Mouse (Mus musculus) neural tube, embryonic 15.5 days (tissue): ENCODE data around the gene Gldc. TPM values are rescaled to one million over a fixed set of nuclear protein-coding genes. Genes with fewer than 3 reads are reported as not detected.

ENCODE experiments used
- ATAC-seq: fragments of 200-750 bp; cut with Nextera tagmentation; 2 replicates; pipeline ENCODE4 v1.8.0; 2017; ENCODE audit warnings: mild to moderate bottlenecking, moderate TSS enrichment, moderate library complexity; ENCODE audit not compliant: low FRiP score
- H3K27ac ChIP-seq: fragments of 300-500 bp; sonication (generic); replicated peaks from 2 replicates; pipeline ENCODE4 v1.5.1; 2015; ENCODE audit warnings: mild to moderate bottlenecking, inconsistent platforms
- H3K27me3 ChIP-seq: fragments of 300-500 bp; sonication (generic); replicated peaks from 2 replicates; pipeline ENCODE4 v1.6.1; 2015; ENCODE audit warnings: inconsistent platforms
- H3K36me3 ChIP-seq: fragments of 300-500 bp; sonication (generic); 2 replicates; pipeline ENCODE4 v1.6.1; 2015; ENCODE audit warnings: inconsistent platforms
- H3K4me1 ChIP-seq: fragments of 300-500 bp; sonication (generic); 2 replicates; pipeline ENCODE4 v1.6.1; 2015; ENCODE audit warnings: inconsistent platforms
- H3K4me2 ChIP-seq: fragments of 300-500 bp; sonication (generic); 2 replicates; pipeline ENCODE4 v1.6.1; 2015; ENCODE audit warnings: inconsistent platforms, mild to moderate bottlenecking, moderate library complexity
- H3K4me3 ChIP-seq: fragments of 300-500 bp; sonication (generic); replicated peaks from 2 replicates; pipeline ENCODE4 v1.5.1; 2015; ENCODE audit warnings: mild to moderate bottlenecking, inconsistent platforms
- H3K9ac ChIP-seq: fragments of 300-500 bp; sonication (generic); replicated peaks from 2 replicates; pipeline ENCODE4 v1.6.1; 2015; ENCODE audit warnings: mild to moderate bottlenecking, inconsistent platforms
- H3K9me3 ChIP-seq: fragments of 300-500 bp; sonication (generic); replicated peaks from 2 replicates; pipeline ENCODE4 v1.6.1; 2016; ENCODE audit warnings: inconsistent platforms
- WGBS: fragments of 180-500 bp; shearing (Covaris S2); methylation state at CpG from one replicate; pipeline ENCODE4 v1.1.7; 2015; ENCODE audit warnings: mixed read lengths; 5-methylcytosine and 5-hydroxymethylcytosine counted together
- polyA plus RNA-seq: library from polyadenylated mRNA; unstranded; fragments of >200 nt; fragmentation: Nextera tagmentation; extraction: Ambion mirVana; gene quantifications from 2 replicates; pipeline ENCODE4 v1.2.1, GENCODE M21; 2015

Gene Gldc
- polyA plus RNA-seq, 1 experiment from 2014 or later = 5.2 TPM

GRCm38 (mm10) chr19:30157031-30157687 lies 18.1 kb downstream of the Gldc start:
- 19% methylated on average over 12 of the region's 12 CpGs for WGBS
- Histone ChIP-seq H3K4me2 (peak overlapping the region; percentile 38), H3K27ac (no peak overlapping the region), H3K4me1 (peaks cover 9% of the 10 kb centered on the region), H3K27me3 (no peaks in the 10 kb centered on the region), H3K9me3 (no peaks in the 10 kb centered on the region), H3K4me3 (no peak overlapping the region), H3K36me3 (no peaks in the 10 kb centered on the region), H3K9ac (no peak overlapping the region)
- peak; percentile 82 for ATAC-seq

DNA sequence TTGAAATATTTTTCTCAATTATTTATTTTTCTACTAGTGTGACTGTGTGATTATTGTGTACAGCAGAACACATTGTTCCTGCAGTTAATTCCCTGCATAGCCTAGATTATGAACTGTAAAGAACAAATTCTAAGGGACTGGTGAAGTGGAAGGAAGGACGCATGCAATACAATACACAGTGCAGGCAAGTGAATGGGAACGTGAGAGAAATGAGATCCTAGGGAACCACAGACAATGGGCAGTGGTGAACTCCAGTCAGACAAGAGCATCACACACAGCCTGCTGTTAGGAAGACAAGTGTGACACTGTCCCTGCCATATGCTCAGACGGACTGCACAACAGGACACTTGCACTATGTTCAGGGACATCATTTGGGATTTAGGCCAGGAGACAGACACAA lies 21.5 kb downstream of the Gldc start:
- peaks cover 9% of the 10 kb centered on the region for H3K4me1 ChIP-seq
- no peak overlapping the region for H3K27ac ChIP-seq
- no peaks in the 10 kb centered on the region for H3K9me3 ChIP-seq
- no peaks in the 10 kb centered on the region for H3K27me3 ChIP-seq
- no peaks in the 10 kb centered on the region for H3K36me3 ChIP-seq
- ATAC-seq = no peak
- no peak overlapping the region for H3K4me3 ChIP-seq
- H3K9ac ChIP-seq = no peak overlapping the region
- WGBS = 16% methylated on average over 3 of the region's 3 CpGs
- no peak overlapping the region for H3K4me2 ChIP-seq

GRCm38 (mm10) chr19:30151290-30151689 lies 23.9 kb downstream of the Gldc start:
- no peaks in the 10 kb centered on the region for H3K9me3 ChIP-seq
- 89% methylated on average over 10 of the region's 10 CpGs for WGBS
- H3K36me3 ChIP-seq = no peaks in the 10 kb centered on the region
- no peak overlapping the region for H3K9ac ChIP-seq
- no peak for ATAC-seq
- H3K4me3 ChIP-seq = no peak overlapping the region
- H3K4me2 ChIP-seq = no peak overlapping the region
- H3K27me3 ChIP-seq = no peaks in the 10 kb centered on the region
- no peak overlapping the region for H3K27ac ChIP-seq
- H3K4me1 ChIP-seq = 0 out of 2 replicates have a peak, but pooled peaks cover 3% of the 10 kb centered on the region

- H3K4me1 ChIP-seq = 0 out of 2 replicates have a peak, but pooled peaks cover 3% of the 10 kb centered on the region
- no peak overlapping the region for H3K4me3 ChIP-seq
- no peaks in the 10 kb centered on the region for H3K27me3 ChIP-seq
- ATAC-seq = no peak
- WGBS = 75% methylated on average over 6 of the region's 6 CpGs
- no peaks in the 10 kb centered on the region for H3K9me3 ChIP-seq
- no peak overlapping the region for H3K27ac ChIP-seq
- no peaks in the 10 kb centered on the region for H3K36me3 ChIP-seq
- H3K9ac ChIP-seq = no peak overlapping the region
- no peak overlapping the region for H3K4me2 ChIP-seq
These were observed 25.9 kb downstream of the Gldc start for GRCm38 (mm10) chr19:30149238-30149805.

DNA sequence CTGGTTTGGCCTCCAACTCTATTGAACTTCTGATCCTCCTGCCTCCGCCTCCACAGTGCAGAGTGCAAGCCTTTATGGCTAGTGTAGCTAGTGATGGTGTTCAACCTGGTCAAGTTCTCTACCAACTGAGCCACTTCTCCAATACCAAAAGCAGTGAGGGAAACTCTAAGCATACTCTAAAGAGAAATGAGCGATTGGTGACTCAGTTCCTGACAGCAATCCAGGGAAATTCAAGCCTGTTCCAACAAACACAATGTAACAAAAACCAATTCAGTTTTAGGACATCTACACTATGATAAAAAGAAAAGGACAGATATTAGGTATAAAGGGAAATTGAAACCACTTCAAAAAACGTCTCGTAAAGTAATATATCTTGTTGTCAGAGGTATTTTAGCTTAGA lies 27.9 kb downstream of the Gldc start:
- ATAC-seq = no peak
- H3K36me3 ChIP-seq = no peaks in the 10 kb centered on the region
- H3K4me1 ChIP-seq = no peaks in the 10 kb centered on the region
- no peak overlapping the region for H3K4me3 ChIP-seq
- no peaks in the 10 kb centered on the region for H3K27me3 ChIP-seq
- H3K9ac ChIP-seq = no peak overlapping the region
- no peak overlapping the region for H3K27ac ChIP-seq
- 92% methylated on average over 4 of the region's 4 CpGs for WGBS
- no peaks in the 10 kb centered on the region for H3K9me3 ChIP-seq
- no peak overlapping the region for H3K4me2 ChIP-seq

DNA sequence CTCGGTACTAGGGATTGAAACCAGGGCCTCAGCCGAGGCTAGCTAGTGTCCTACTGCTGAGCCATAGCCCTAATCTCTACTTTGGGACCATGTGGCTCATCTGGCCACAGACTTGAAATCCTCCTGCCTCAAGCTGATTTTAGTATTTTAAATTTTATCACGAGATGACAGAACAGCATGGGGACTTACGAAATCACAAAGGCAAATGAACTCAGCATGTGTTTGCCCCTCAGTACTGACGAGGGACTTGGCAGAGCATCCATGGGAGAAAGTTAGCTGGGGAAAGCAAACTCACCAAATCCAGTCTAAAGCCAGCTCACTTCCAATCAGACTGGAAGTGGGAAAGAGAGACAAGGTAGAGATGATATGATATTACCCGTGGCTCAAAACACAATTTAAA lies 28.5 kb downstream of the Gldc start:
- H3K27ac ChIP-seq = no peak overlapping the region
- H3K9ac ChIP-seq = no peak overlapping the region
- H3K27me3 ChIP-seq = no peaks in the 10 kb centered on the region
- ATAC-seq = no peak
- H3K36me3 ChIP-seq = no peaks in the 10 kb centered on the region
- H3K4me3 ChIP-seq = no peak overlapping the region
- H3K4me1 ChIP-seq = no peaks in the 10 kb centered on the region
- WGBS = 79% methylated on average over 6 of the region's 6 CpGs
- H3K9me3 ChIP-seq = no peaks in the 10 kb centered on the region
- H3K4me2 ChIP-seq = no peak overlapping the region

- Histone ChIP-seq H3K4me1 (no peaks in the 10 kb centered on the region), H3K9ac (no peak overlapping the region), H3K4me3 (no peak overlapping the region), H3K27me3 (no peaks in the 10 kb centered on the region), H3K9me3 (no peaks in the 10 kb centered on the region), H3K4me2 (no peak overlapping the region), H3K36me3 (no peaks in the 10 kb centered on the region), H3K27ac (no peak overlapping the region)
- ATAC-seq = no peak
- WGBS = 93% methylated on average over 4 of the region's 4 CpGs
These were observed 30.1 kb downstream of the Gldc start for GRCm38 (mm10) chr19:30145106-30145505.

- Histone ChIP-seq H3K4me3 (no peak overlapping the region), H3K27me3 (no peaks in the 10 kb centered on the region), H3K9me3 (no peaks in the 10 kb centered on the region), H3K36me3 (no peaks in the 10 kb centered on the region), H3K4me2 (no peak overlapping the region), H3K4me1 (no peaks in the 10 kb centered on the region), H3K27ac (no peak overlapping the region), H3K9ac (no peak overlapping the region)
- WGBS = 86% methylated on average over 1 of the region's 1 CpGs
- ATAC-seq = no peak
These were observed 38.9 kb downstream of the Gldc start for GRCm38 (mm10) chr19:30136308-30136707.

- WGBS = 71% methylated on average over 4 of the region's 4 CpGs
- Histone ChIP-seq H3K27me3 (no peaks in the 10 kb centered on the region), H3K4me1 (peaks cover 6% of the 10 kb centered on the region; the same call in 1 of the 2 replicates), H3K9ac (no peak overlapping the region), H3K9me3 (no peaks in the 10 kb centered on the region), H3K4me3 (no peak overlapping the region), H3K36me3 (no peaks in the 10 kb centered on the region), H3K4me2 (no peak overlapping the region), H3K27ac (no peak overlapping the region)
- ATAC-seq = peak; percentile 29
These were observed 47.1 kb downstream of the Gldc start for GRCm38 (mm10) chr19:30128177-30128576.

GRCm38 (mm10) chr19:30125670-30126059 lies 49.6 kb downstream of the Gldc start:
- no peak for ATAC-seq
- H3K27ac ChIP-seq = no peak overlapping the region
- no peak overlapping the region for H3K9ac ChIP-seq
- no peak overlapping the region for H3K4me2 ChIP-seq
- no peaks in the 10 kb centered on the region for H3K36me3 ChIP-seq
- H3K4me1 ChIP-seq = peaks cover 6% of the 10 kb centered on the region; the same call in 1 of the 2 replicates
- no peaks in the 10 kb centered on the region for H3K27me3 ChIP-seq
- no peak overlapping the region for H3K4me3 ChIP-seq
- no peaks in the 10 kb centered on the region for H3K9me3 ChIP-seq
- WGBS = 57% methylated on average over 7 of the region's 7 CpGs

DNA sequence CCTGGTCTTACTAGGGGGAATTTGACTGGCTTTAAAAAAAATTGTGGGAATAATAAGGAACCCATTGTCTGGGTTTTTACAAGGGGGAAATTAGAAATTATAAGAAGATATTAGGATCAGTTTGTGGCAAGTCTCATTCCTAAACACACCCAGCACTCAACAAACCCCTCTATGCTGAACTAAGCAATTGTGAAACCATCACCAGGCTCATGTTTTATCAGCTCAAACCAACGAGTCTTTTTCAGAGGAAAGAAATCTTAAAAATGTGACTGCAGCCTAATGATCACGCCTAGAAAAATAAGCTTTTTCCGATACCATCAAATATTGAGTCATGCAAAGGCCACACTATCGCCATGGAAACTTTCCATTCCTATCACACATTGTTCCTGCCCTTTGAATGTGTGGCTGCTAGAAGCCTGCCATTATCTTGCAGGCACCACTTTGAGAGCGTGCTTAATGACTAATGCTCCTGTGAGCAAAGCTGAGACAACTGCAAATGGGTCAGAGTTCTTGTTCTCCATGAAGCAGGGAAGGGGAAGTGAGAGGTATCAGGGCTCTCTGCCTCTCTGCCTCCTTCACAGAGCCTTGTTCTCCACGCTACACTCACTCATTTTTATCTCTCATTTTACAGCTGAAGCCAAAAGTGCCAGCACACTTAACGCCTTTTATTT lies 50.1 kb downstream of the Gldc start:
- no peak for ATAC-seq

More for the DNA sequence above, 50.1 kb downstream of the Gldc start:
- Histone ChIP-seq H3K4me1 (peaks cover 6% of the 10 kb centered on the region; the same call in 1 of the 2 replicates), H3K9me3 (no peaks in the 10 kb centered on the region), H3K4me3 (no peak overlapping the region), H3K27ac (no peak overlapping the region; the same call in 1 of the 2 replicates), H3K4me2 (no peak overlapping the region), H3K9ac (no peak overlapping the region), H3K36me3 (no peaks in the 10 kb centered on the region), H3K27me3 (no peaks in the 10 kb centered on the region)
- 39% methylated on average over 7 of the region's 7 CpGs for WGBS
